Comparison of ENCODE assay signal across 8 mouse cellular contexts in the genomic region with DNA sequence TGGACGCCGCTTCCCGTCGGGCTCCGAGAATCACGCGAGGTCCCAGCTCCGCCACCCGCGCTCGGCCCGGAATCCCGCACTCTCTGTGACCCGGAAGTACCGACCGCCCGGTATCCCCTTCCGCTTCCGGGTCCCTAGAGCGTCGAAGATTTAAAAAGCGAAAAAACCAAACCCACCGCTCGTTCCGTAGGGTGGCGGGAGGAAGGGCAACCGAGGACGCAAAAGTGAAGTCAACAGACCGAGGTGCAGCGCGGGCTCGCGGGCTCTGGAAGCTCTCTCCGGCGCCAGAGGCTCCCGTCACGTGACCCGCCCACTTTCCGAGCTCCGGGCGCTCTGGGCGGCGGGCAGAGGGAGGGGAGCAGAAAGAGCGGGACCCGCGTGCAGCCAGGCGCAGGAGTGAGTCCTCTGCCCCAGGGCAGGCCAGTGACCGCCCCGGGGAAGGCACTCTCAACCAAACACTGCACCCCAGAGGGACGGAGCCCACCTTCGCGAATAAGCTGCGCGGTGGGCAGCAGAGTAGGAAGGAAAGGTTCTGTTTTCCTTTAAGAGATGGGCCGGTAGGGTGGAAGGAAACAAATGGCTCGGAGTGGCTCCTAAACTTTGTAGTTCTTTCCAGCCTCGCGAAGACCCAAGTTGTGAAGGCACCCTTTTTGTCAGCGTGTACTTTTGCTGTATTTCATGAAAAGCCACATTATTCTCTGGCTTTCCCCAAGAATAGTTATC. TPM values are rescaled to one million over a fixed set of nuclear protein-coding genes. Genes with fewer than 3 reads are reported as not detected.
A peak's percentile ranks its signal among the peaks of the same experiment; 100 is the strongest.
DNase-seq lines count a peak whose midpoint lies in the region; ATAC-seq and TF ChIP-seq lines count a peak whose summit lies in the region.

Supt16 (minus strand) TSS at position 261 of the 723 bp plus-strand sequence.

- H3K36me3 ChIP-seq in ES-Bruce4 (ENCODE audit: control insufficient read depth, insufficient read depth, low read length, poor library complexity, severe bottlenecking), result peaks cover 19% of the 10 kb centered on the region
- peaks cover 49% of the 10 kb centered on the region for H3K36me3 ChIP-seq in forebrain, embryonic 14.5 days (ENCODE audit: control insufficient read depth, insufficient read depth, low read length)

- no peak for TF ChIP-seq CTCF in ES-Bruce4 (IDR thresholded peaks at IDR 0.05; ENCODE audit: low read depth, low read length)
- TF ChIP-seq CTCF in lung, adult 2 months (IDR thresholded peaks at IDR 0.05; ENCODE audit: insufficient read depth, low read length), result no peak

- TF ChIP-seq EP300 in ES-Bruce4 (IDR thresholded peaks at IDR 0.05; ENCODE audit: insufficient read depth, low read depth, low read length), result 0 out of 2 replicates have a peak, but pooled peaks have one; percentile 28

- H3K27ac ChIP-seq in ES-Bruce4 (ENCODE audit: insufficient read depth, low read length), result peak within 1 kb of the TSS; percentile 93
- peak within 1 kb of the TSS; percentile 95 for H3K27ac ChIP-seq in forebrain, embryonic 14.5 days (ENCODE audit: low read depth, low read length)

- ATAC-seq in cerebellum, adult (ENCODE audit: insufficient number of reproducible peaks, low FRiP score, low TSS enrichment), result peak; percentile 91
- ATAC-seq in forebrain, embryonic 14.5 days, result peak; percentile 97
- ATAC-seq in neutrophil, adult 5-6 weeks (ENCODE audit: extremely low read depth, insufficient number of reproducible peaks, low FRiP score, poor library complexity, severe bottlenecking), result peak; percentile 84

- intact Hi-C loops in heart, postnatal 25 days (cut with DNase I), result loop anchor here (2.0 to 5.0 kb wide), 2 partner anchors 73 to 90 kb away; no protein-coding TSS in a partner anchor

- peak; percentile 90 for DNase-seq in forebrain, embryonic 14.5 days (ENCODE audit: low spot score)
- DNase-seq in heart, postnatal 25 days (ENCODE audit: low spot score), result peak; percentile 63
- DNase-seq in layer of hippocampus, adult 18-20 months (ENCODE audit: low spot score in 2 of 2), result peak; percentile 72 to 80
- peak; percentile 85 for DNase-seq in lung, adult 2 months
- DNase-seq in thymus, adult 18-20 months, result peak; percentile 66 to 70

- H3K27me3 ChIP-seq in ES-Bruce4 (ENCODE audit: control insufficient read depth, insufficient read depth, low read length, poor library complexity, severe bottlenecking), result no peaks in the 10 kb centered on the region
- H3K27me3 ChIP-seq in forebrain, embryonic 14.5 days (replicated peaks; ENCODE audit: control insufficient read depth, insufficient read depth, low read length), result no peaks in the 10 kb centered on the region

- peak within 1 kb of the TSS; percentile 100 for H3K4me3 ChIP-seq in ES-Bruce4 (ENCODE audit: low read depth, low read length)
- H3K4me3 ChIP-seq in forebrain, embryonic 14.5 days (ENCODE audit: low read depth, low read length), result peak within 1 kb of the TSS; percentile 98
- H3K4me3 ChIP-seq in lung, adult 2 months (replicated peaks; ENCODE audit: extremely low read depth, low read depth, low read length), result peak within 1 kb of the TSS; percentile 98

- H3K9me3 ChIP-seq in ES-Bruce4 (replicated peaks; ENCODE audit: control insufficient read depth, insufficient read depth, low read length, poor library complexity, severe bottlenecking), result no peaks in the 10 kb centered on the region
- H3K9me3 ChIP-seq in forebrain, embryonic 14.5 days (replicated peaks; ENCODE audit: control insufficient read depth, low read length), result no peaks in the 10 kb centered on the region

- H3K4me2 ChIP-seq in forebrain, embryonic 14.5 days (ENCODE audit: low read length), result peak within 1 kb of the TSS; percentile 66

- under 1% methylated on average over 59 of the region's 59 CpGs for WGBS in forebrain, embryonic 14.5 days
- under 1% methylated on average over 59 of the region's 59 CpGs for WGBS in lung, adult 2 months

- TF ChIP-seq POLR2A in ES-Bruce4 (IDR thresholded peaks at IDR 0.05; ENCODE audit: insufficient read depth, low read length), result no peak
- TF ChIP-seq POLR2A in lung, adult 2 months (IDR thresholded peaks at IDR 0.05; ENCODE audit: borderline replicate concordance, extremely low read depth, low read depth, low read length), result peak; percentile 74; the same call in 1 of the 2 replicates

- peak within 1 kb of the TSS; percentile 99 for H3K9ac ChIP-seq in ES-Bruce4 (ENCODE audit: low read depth, poor library complexity, severe bottlenecking)
- peak within 1 kb of the TSS; percentile 97 for H3K9ac ChIP-seq in forebrain, embryonic 14.5 days (ENCODE audit: low read length)

- peaks cover 2% of the 10 kb centered on the region for H3K4me1 ChIP-seq in ES-Bruce4 (ENCODE audit: control insufficient read depth, insufficient read depth, low read length)
- peaks cover 13% of the 10 kb centered on the region for H3K4me1 ChIP-seq in forebrain, embryonic 14.5 days (ENCODE audit: control insufficient read depth, insufficient read depth, low read length)
- H3K4me1 ChIP-seq in lung, adult 2 months (ENCODE audit: control insufficient read depth, insufficient read depth, low read length), result no peaks in the 10 kb centered on the region; the same call in none of the 2 replicates

RNA-seq across cellular contexts. Expression of gene Supt16, which starts in this region (rescaled TPM):
- polyA plus RNA-seq in ES-Bruce4 (2011; ENCODE audit: insufficient read depth, insufficient read length, low read depth, missing spikeins), result 217 and 224 TPM in 2 replicates
- 68.9 and 78.4 TPM in 2 replicates for polyA plus RNA-seq in forebrain, embryonic 14.5 days (2014; fragmentation: Nextera tagmentation; extraction: Ambion mirVana)
- total RNA-seq in heart, postnatal 25 days (2021), result 10 to 100 TPM; 22.1 to 23.3 TPM
- 10 to 100 TPM; 50.6 to 54.8 TPM for total RNA-seq in layer of hippocampus, adult 18-20 months (2021)
- polyA plus RNA-seq in lung, adult 2 months (2012; rRNA removed), result 5.8 and 10.8 TPM in 2 replicates
- total RNA-seq in neutrophil, adult 5-6 weeks (2017), result 97.9 and 102 TPM in 2 replicates

Comparison
In these comparisons a context has a peak if more than half of its experiments do, and no peak if none do; other contexts are left out.
1. Peak in every context shown above with its lines: DNase-seq, ATAC-seq, H3K4me3 ChIP-seq and H3K27ac ChIP-seq.